Mouse (Mus musculus): ENCODE results near the gene Rims4.
A peak's percentile ranks its signal among the peaks of the same experiment; 100 is the strongest.

GRCm38 (mm10) chr2:163858254-163858947, 60.1 kb downstream of the Rims4 start:
- TF ChIP-seq CTCF (conservative IDR thresholded peaks at IDR 0.05; ENCODE audit: insufficient read depth, insufficient read length, low read depth, low read length) (peak; percentile 50), POLR2A (IDR thresholded peaks at IDR 0.05; ENCODE audit: low read depth, low read length) (no peak)
